Mouse (Mus musculus): ENCODE results near the gene Nt5c3b.

DNA sequence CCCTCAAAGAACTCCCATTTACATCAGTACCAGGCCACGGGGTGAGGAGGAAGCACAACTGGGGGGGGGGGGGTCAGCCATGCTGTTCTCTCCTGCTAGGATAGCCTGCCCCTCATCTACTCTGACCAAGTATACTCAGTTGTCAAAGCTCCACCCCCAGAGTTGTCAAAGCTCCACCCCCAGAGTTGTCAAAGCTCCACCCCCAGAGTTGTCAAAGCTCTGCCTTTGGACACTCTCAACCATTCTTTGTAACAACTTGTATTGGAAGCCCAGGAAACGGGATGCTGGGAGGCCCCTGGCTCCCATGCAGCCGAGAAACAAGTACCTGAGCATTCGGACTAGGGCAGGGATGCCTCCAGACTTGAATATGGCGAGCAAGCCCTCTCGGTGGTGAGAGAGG, 58.9 kb downstream of the Nt5c3b start:
- TF ChIP-seq CTCF (IDR thresholded peaks at IDR 0.05; ENCODE audit: control insufficient read depth, insufficient read depth, insufficient read length) (no peak), MYOD1 (IDR thresholded peaks at IDR 0.05; ENCODE audit: control insufficient read depth, insufficient read length, low read depth) (no peak), FOSL1 (IDR thresholded peaks at IDR 0.05; ENCODE audit: insufficient read depth, low read length, poor library complexity, severe bottlenecking) (no peak), MAX (IDR thresholded peaks at IDR 0.05) (no peak), CEBPB (IDR thresholded peaks at IDR 0.05; ENCODE audit: low read depth) (no peak)
